Mouse (Mus musculus): ENCODE measurements around the gene Rilpl1.

- TF ChIP-seq CTCF (IDR thresholded peaks at IDR 0.05; ENCODE audit: low read depth) = no peak
- no peak for TF ChIP-seq EP300 (IDR thresholded peaks at IDR 0.05; ENCODE audit: low read depth)
Measured at GRCm38 (mm10) chr5:124467766-124468165, 63.4 kb downstream of the Rilpl1 start.
